Mouse (Mus musculus): Measurements from ENCODE around the gene Jsrp1. TPM values are rescaled to one million over a fixed set of nuclear protein-coding genes. Genes with fewer than 3 reads are reported as not detected.

Gene Jsrp1
- polyA plus RNA-seq, 1 experiment: not detected

GRCm38 (mm10) chr10:80848571-80848970 lies 35.3 kb upstream of the Jsrp1 start:
- Histone ChIP-seq H3K4me1 (ENCODE audit: control insufficient read depth, insufficient read depth, low read length) (peaks cover 34% of the 10 kb centered on the region), H3K4me3 (ENCODE audit: insufficient read depth, low read depth, low read length) (no peak overlapping the region), H3K27ac (ENCODE audit: insufficient read depth, low read depth, low read length) (no peak overlapping the region)
- WGBS: 26% methylated on average over 10 of the region's 10 CpGs
- TF ChIP-seq POLR2A (IDR thresholded peaks at IDR 0.05; ENCODE audit: insufficient read depth, low read depth, low read length) (no peak), CTCF (IDR thresholded peaks at IDR 0.05; ENCODE audit: insufficient read depth, low read depth, low read length) (no peak)

GRCm38 (mm10) chr10:80845732-80846131 lies 32.4 kb upstream of the Jsrp1 start:
- H3K4me3 ChIP-seq (ENCODE audit: insufficient read depth, low read depth, low read length): no peak overlapping the region
- whole genome bisulfite sequencing: 24% methylated on average over 12 of the region's 12 CpGs
- no peak overlapping the region for H3K27ac ChIP-seq (ENCODE audit: insufficient read depth, low read depth, low read length)
- peaks cover 34% of the 10 kb centered on the region for H3K4me1 ChIP-seq (ENCODE audit: control insufficient read depth, insufficient read depth, low read length)
- TF ChIP-seq CTCF (IDR thresholded peaks at IDR 0.05; ENCODE audit: insufficient read depth, low read depth, low read length) (no peak), POLR2A (IDR thresholded peaks at IDR 0.05; ENCODE audit: insufficient read depth, low read depth, low read length) (no peak)

- WGBS: 56% methylated on average over 8 of the region's 8 CpGs
- no peak for TF ChIP-seq POLR2A (IDR thresholded peaks at IDR 0.05; ENCODE audit: insufficient read depth, low read depth, low read length)
- no peak for TF ChIP-seq CTCF (IDR thresholded peaks at IDR 0.05; ENCODE audit: insufficient read depth, low read depth, low read length)
- H3K4me1 ChIP-seq (ENCODE audit: control insufficient read depth, insufficient read depth, low read length): peaks cover 34% of the 10 kb centered on the region
- H3K27ac ChIP-seq (ENCODE audit: insufficient read depth, low read depth, low read length): no peak overlapping the region
- H3K4me3 ChIP-seq (ENCODE audit: insufficient read depth, low read depth, low read length): no peak overlapping the region
Measured at GRCm38 (mm10) chr10:80845055-80845693, 31.9 kb upstream of the Jsrp1 start.

- TF ChIP-seq POLR2A (IDR thresholded peaks at IDR 0.05; ENCODE audit: insufficient read depth, low read depth, low read length) (no peak), CTCF (IDR thresholded peaks at IDR 0.05; ENCODE audit: insufficient read depth, low read depth, low read length) (no peak)
- 4% methylated on average over 51 of the region's 51 CpGs for WGBS
- Histone ChIP-seq H3K4me1 (ENCODE audit: control insufficient read depth, insufficient read depth, low read length) (peaks cover 34% of the 10 kb centered on the region), H3K27ac (ENCODE audit: insufficient read depth, low read depth, low read length) (no peak within 1 kb of the TSS), H3K4me3 (ENCODE audit: insufficient read depth, low read depth, low read length) (peak within 1 kb of the TSS; percentile 49)
Measured at GRCm38 (mm10) chr10:80843931-80844547, 30.7 kb upstream of the Jsrp1 start, which contains the start of gene Lingo3. Lingo3 (minus strand) TSS chr10:80844039.

GRCm38 (mm10) chr10:80843087-80843930 lies 30.0 kb upstream of the Jsrp1 start:
- H3K4me3 ChIP-seq (ENCODE audit: insufficient read depth, low read depth, low read length): peak overlapping the region; percentile 49
- H3K27ac ChIP-seq (ENCODE audit: insufficient read depth, low read depth, low read length): no peak overlapping the region
- H3K4me1 ChIP-seq (ENCODE audit: control insufficient read depth, insufficient read depth, low read length): peaks cover 36% of the 10 kb centered on the region
- WGBS: 7% methylated on average over 32 of the region's 32 CpGs
- TF ChIP-seq CTCF (IDR thresholded peaks at IDR 0.05; ENCODE audit: insufficient read depth, low read depth, low read length) (no peak), POLR2A (IDR thresholded peaks at IDR 0.05; ENCODE audit: insufficient read depth, low read depth, low read length) (no peak)

GRCm38 (mm10) chr10:80842334-80842733 lies 29.0 kb upstream of the Jsrp1 start:
- TF ChIP-seq POLR2A (IDR thresholded peaks at IDR 0.05; ENCODE audit: insufficient read depth, low read depth, low read length): no peak
- no peak for TF ChIP-seq CTCF (IDR thresholded peaks at IDR 0.05; ENCODE audit: insufficient read depth, low read depth, low read length)
- Histone ChIP-seq H3K4me1 (ENCODE audit: control insufficient read depth, insufficient read depth, low read length) (peaks cover 41% of the 10 kb centered on the region), H3K27ac (ENCODE audit: insufficient read depth, low read depth, low read length) (no peak overlapping the region), H3K4me3 (ENCODE audit: insufficient read depth, low read depth, low read length) (no peak overlapping the region)
- 77% methylated on average over 15 of the region's 15 CpGs for WGBS

GRCm38 (mm10) chr10:80841685-80842084 lies 28.4 kb upstream of the Jsrp1 start:
- H3K27ac ChIP-seq (ENCODE audit: insufficient read depth, low read depth, low read length): no peak overlapping the region
- no peak overlapping the region for H3K4me3 ChIP-seq (ENCODE audit: insufficient read depth, low read depth, low read length)
- TF ChIP-seq CTCF (IDR thresholded peaks at IDR 0.05; ENCODE audit: insufficient read depth, low read depth, low read length): no peak
- no peak for TF ChIP-seq POLR2A (IDR thresholded peaks at IDR 0.05; ENCODE audit: insufficient read depth, low read depth, low read length)
- WGBS: 86% methylated on average over 2 of the region's 2 CpGs
- H3K4me1 ChIP-seq (ENCODE audit: control insufficient read depth, insufficient read depth, low read length): peaks cover 46% of the 10 kb centered on the region

- 66% methylated on average over 6 of the region's 6 CpGs for WGBS
- TF ChIP-seq CTCF (IDR thresholded peaks at IDR 0.05; ENCODE audit: insufficient read depth, low read depth, low read length): no peak
- no peak for TF ChIP-seq POLR2A (IDR thresholded peaks at IDR 0.05; ENCODE audit: insufficient read depth, low read depth, low read length)
- Histone ChIP-seq H3K4me3 (ENCODE audit: insufficient read depth, low read depth, low read length) (no peak overlapping the region), H3K4me1 (ENCODE audit: control insufficient read depth, insufficient read depth, low read length) (peaks cover 31% of the 10 kb centered on the region), H3K27ac (ENCODE audit: insufficient read depth, low read depth, low read length) (no peak overlapping the region)
Measured at GRCm38 (mm10) chr10:80839848-80840247, 26.6 kb upstream of the Jsrp1 start.
